Mouse (Mus musculus) telencephalon, adult 2 months (tissue): ENCODE measurements at regions not wholly inside any gene's neighbourhood (a gene's known extent, or its start where the extent isn't known, plus 50 kb on each side); places are given as distances from the start of the nearest gene placed in this dataset.
A peak's percentile ranks its signal among the peaks of the same experiment; 100 is the strongest.

Experiments
- DNase-seq: peaks from one replicate; pipeline ENCODE4 v3.0.0-alpha.2; 2011; ENCODE audit warnings: low read depth, low spot score

- peak; percentile 1 for DNase-seq
Measured at GRCm38 (mm10) chr6:26033392-26033791, 224.3 kb upstream of the Pot1a start.

- DNase-seq = no peak
Measured at GRCm38 (mm10) chr6:26015388-26015787, 206.3 kb upstream of the Pot1a start.

GRCm38 (mm10) chr6:25994044-25994443, 185.0 kb upstream of the Pot1a start:
- DNase-seq = no peak

- DNase-seq = peak; percentile 12
Measured at GRCm38 (mm10) chr6:25978171-25978847, 169.3 kb upstream of the Pot1a start.

- peak; percentile 16 for DNase-seq
Measured at GRCm38 (mm10) chr6:25965452-25965851, 156.4 kb upstream of the Pot1a start.

GRCm38 (mm10) chr6:25931148-25931553, 122.1 kb upstream of the Pot1a start:
- DNase-seq = no peak

- DNase-seq = no peak
Measured at GRCm38 (mm10) chr6:25917852-25918465, 108.9 kb upstream of the Pot1a start.

GRCm38 (mm10) chr6:25914122-25914521, 105.1 kb upstream of the Pot1a start:
- DNase-seq = no peak

GRCm38 (mm10) chr6:25899944-25900343, 90.9 kb upstream of the Pot1a start:
- no peak for DNase-seq

GRCm38 (mm10) chr6:25894454-25895250, 85.6 kb upstream of the Pot1a start:
- no peak for DNase-seq

- no peak for DNase-seq
Measured at GRCm38 (mm10) chr6:25867922-25868321, 58.9 kb upstream of the Pot1a start.
